Comparison of ENCODE assay signal across 8 mouse cellular contexts in the genomic region with DNA sequence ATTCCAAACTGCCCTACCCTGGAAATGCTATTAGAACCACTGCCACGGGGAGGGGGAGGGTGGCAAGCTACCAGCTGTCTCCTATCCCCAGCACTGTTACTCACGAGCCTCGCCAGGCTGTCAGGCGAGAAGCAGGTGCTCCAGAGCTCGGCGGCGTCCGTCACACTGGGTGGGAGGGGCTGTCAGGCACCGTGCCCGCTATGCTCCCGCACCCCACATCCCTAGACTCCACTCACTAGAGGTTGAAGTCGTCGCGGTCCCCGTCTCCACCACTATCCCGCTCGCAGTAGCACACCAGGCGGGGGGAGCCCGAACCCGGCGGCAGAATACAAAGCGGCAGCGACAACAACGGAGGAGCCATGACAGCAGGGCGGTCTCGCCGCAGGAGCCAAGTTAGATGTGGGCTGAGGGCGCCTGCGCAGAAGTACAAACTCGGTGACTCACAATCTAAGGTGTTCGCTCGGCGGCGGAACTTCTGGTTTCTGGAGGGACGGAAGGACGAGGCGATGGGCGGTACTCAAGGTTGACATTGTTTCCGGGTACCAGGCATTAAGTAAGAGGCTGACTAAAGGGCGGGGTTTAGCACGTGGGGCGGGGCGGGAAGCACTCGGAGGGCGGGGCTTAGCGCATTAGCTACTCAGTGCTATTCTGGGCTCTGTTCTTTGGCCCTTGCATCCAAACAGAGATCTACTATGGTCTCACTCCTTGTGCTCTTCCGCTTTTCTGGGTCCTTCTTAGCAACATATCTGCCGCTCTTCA. TPM values are rescaled to one million over a fixed set of nuclear protein-coding genes. Genes with fewer than 3 reads are reported as not detected.
DNase-seq lines count a peak whose midpoint lies in the region; ATAC-seq and TF ChIP-seq lines count a peak whose summit lies in the region.

A gene (minus strand): TSS at position 544 of the 759 bp plus-strand sequence.

- no peaks in the 10 kb centered on the region for H3K27me3 ChIP-seq in embryonic facial prominence, embryonic 13.5 days
- H3K27me3 ChIP-seq in kidney, adult 2 months (replicated peaks; ENCODE audit: control insufficient read depth, insufficient read depth, low read length), result no peaks in the 10 kb centered on the region
- H3K27me3 ChIP-seq in limb, embryonic 12.5 days, result no peaks in the 10 kb centered on the region
- H3K27me3 ChIP-seq in midbrain, embryonic 15.5 days (replicated peaks), result no peaks in the 10 kb centered on the region
- no peaks in the 10 kb centered on the region for H3K27me3 ChIP-seq in spleen, adult 2 months (ENCODE audit: control insufficient read depth, insufficient read depth, low read length)

- H3K9me3 ChIP-seq in embryonic facial prominence, embryonic 13.5 days, result no peaks in the 10 kb centered on the region
- no peaks in the 10 kb centered on the region for H3K9me3 ChIP-seq in limb, embryonic 12.5 days
- no peaks in the 10 kb centered on the region for H3K9me3 ChIP-seq in midbrain, embryonic 15.5 days

- peak; percentile 94 for DNase-seq in 3134 (ENCODE audit: extremely low read depth, insufficient read length, low spot score)
- DNase-seq in adrenal gland, postnatal 36 days, result peak; percentile 93
- peak; percentile 93 to 97 for DNase-seq in heart, adult 18-20 months
- DNase-seq in kidney, adult 2 months, result peak; percentile 98
- DNase-seq in spleen, adult 2 months (ENCODE audit: low read depth in 1 of 2, low spot score in 2 of 2), result peak; percentile 95 to 99

- peak within 1 kb of the TSS; percentile 85 for H3K27ac ChIP-seq in embryonic facial prominence, embryonic 13.5 days
- H3K27ac ChIP-seq in kidney, adult 2 months (ENCODE audit: insufficient read depth, low read depth, low read length), result peak within 1 kb of the TSS; percentile 93
- H3K27ac ChIP-seq in limb, embryonic 12.5 days, result peak within 1 kb of the TSS; percentile 86
- H3K27ac ChIP-seq in midbrain, embryonic 15.5 days, result peak within 1 kb of the TSS; percentile 97
- peak within 1 kb of the TSS; percentile 95 for H3K27ac ChIP-seq in spleen, adult 2 months (ENCODE audit: insufficient read depth, low read length)

- peaks cover 22% of the 10 kb centered on the region for H3K4me1 ChIP-seq in embryonic facial prominence, embryonic 13.5 days
- peaks cover 11% of the 10 kb centered on the region for H3K4me1 ChIP-seq in kidney, adult 2 months (ENCODE audit: control insufficient read depth, insufficient read depth, low read length)
- peaks cover 23% of the 10 kb centered on the region for H3K4me1 ChIP-seq in limb, embryonic 12.5 days (replicated peaks)
- peaks cover 26% of the 10 kb centered on the region for H3K4me1 ChIP-seq in midbrain, embryonic 15.5 days
- peaks cover 25% of the 10 kb centered on the region; the same call in 1 of the 2 replicates for H3K4me1 ChIP-seq in spleen, adult 2 months (ENCODE audit: control insufficient read depth, insufficient read depth, insufficient read length)

- peak within 1 kb of the TSS; percentile 72 for H3K4me3 ChIP-seq in embryonic facial prominence, embryonic 13.5 days
- H3K4me3 ChIP-seq in kidney, adult 2 months (ENCODE audit: insufficient read depth, low read depth, low read length), result peak within 1 kb of the TSS; percentile 71
- peak within 1 kb of the TSS; percentile 75 for H3K4me3 ChIP-seq in limb, embryonic 12.5 days (replicated peaks)
- H3K4me3 ChIP-seq in midbrain, embryonic 15.5 days, result peak within 1 kb of the TSS; percentile 90
- H3K4me3 ChIP-seq in spleen, adult 2 months (ENCODE audit: extremely low read depth, insufficient read depth, insufficient read length), result peak within 1 kb of the TSS; percentile 87

- WGBS in embryonic facial prominence, embryonic 13.5 days, result under 1% methylated on average over 48 of the region's 48 CpGs
- WGBS in kidney, adult 2 months, result 1% methylated on average over 48 of the region's 48 CpGs
- WGBS in limb, embryonic 12.5 days, result 1% methylated on average over 48 of the region's 48 CpGs
- under 1% methylated on average over 48 of the region's 48 CpGs for WGBS in midbrain, embryonic 15.5 days
- under 1% methylated on average over 48 of the region's 48 CpGs for WGBS in spleen, adult 2 months

- ATAC-seq in embryonic facial prominence, embryonic 13.5 days (ENCODE audit: insufficient number of reproducible peaks, insufficient read depth, low FRiP score, low TSS enrichment, low read depth), result peak; percentile 89
- peak; percentile 83 for ATAC-seq in limb, embryonic 12.5 days (ENCODE audit: insufficient number of reproducible peaks, insufficient read depth, low FRiP score, low TSS enrichment, low read depth)
- ATAC-seq in midbrain, embryonic 15.5 days (replicated peaks), result peak; percentile 88

- no peak for TF ChIP-seq CTCF in kidney, adult 2 months (conservative IDR thresholded peaks at IDR 0.05; ENCODE audit: insufficient read depth, insufficient read length, low read depth, low read length)
- no peak for TF ChIP-seq CTCF in spleen, adult 2 months (IDR thresholded peaks at IDR 0.05; ENCODE audit: extremely low read depth, insufficient read depth, insufficient read length, insufficient replicate concordance)

- peak; percentile 59 for TF ChIP-seq POLR2A in kidney, adult 2 months (IDR thresholded peaks at IDR 0.05; ENCODE audit: low read depth, low read length)
- TF ChIP-seq POLR2A in spleen, adult 2 months (IDR thresholded peaks at IDR 0.05; ENCODE audit: low read depth, low read length), result peak; percentile 48

- H3K4me2 ChIP-seq in embryonic facial prominence, embryonic 13.5 days, result peak within 1 kb of the TSS; percentile 87
- peak within 1 kb of the TSS; percentile 82 for H3K4me2 ChIP-seq in limb, embryonic 12.5 days
- peak within 1 kb of the TSS; percentile 89 for H3K4me2 ChIP-seq in midbrain, embryonic 15.5 days

- H3K36me3 ChIP-seq in embryonic facial prominence, embryonic 13.5 days, result peaks cover 24% of the 10 kb centered on the region
- H3K36me3 ChIP-seq in kidney, adult 2 months (ENCODE audit: control insufficient read depth, insufficient read depth, low read length), result no peaks in the 10 kb centered on the region
- peaks cover 11% of the 10 kb centered on the region for H3K36me3 ChIP-seq in limb, embryonic 12.5 days
- peaks cover 6% of the 10 kb centered on the region for H3K36me3 ChIP-seq in midbrain, embryonic 15.5 days (replicated peaks)
- H3K36me3 ChIP-seq in spleen, adult 2 months (ENCODE audit: control insufficient read depth, insufficient read depth, low read length), result peaks cover 6% of the 10 kb centered on the region

- peak within 1 kb of the TSS; percentile 81 for H3K9ac ChIP-seq in embryonic facial prominence, embryonic 13.5 days
- H3K9ac ChIP-seq in limb, embryonic 12.5 days (replicated peaks), result peak within 1 kb of the TSS; percentile 64
- peak within 1 kb of the TSS; percentile 83 for H3K9ac ChIP-seq in midbrain, embryonic 15.5 days

RNA-seq across cellular contexts. Expression of the gene that starts here (rescaled TPM):
- 10 to 100 TPM; 32.3 to 34.2 TPM for total RNA-seq in adrenal gland, postnatal 36 days (2021)
- polyA plus RNA-seq in embryonic facial prominence, embryonic 13.5 days (2015; fragmentation: Nextera tagmentation; extraction: Ambion mirVana), result 29.4 and 35.9 TPM in 2 replicates
- total RNA-seq in heart, adult 18-20 months (2021), result 10 to 100 TPM; 22.6 to 28.7 TPM
- 49.0 and 53.2 TPM in 2 replicates for polyA plus RNA-seq in kidney, adult 2 months (2012; rRNA removed)
- polyA plus RNA-seq in limb, embryonic 12.5 days (2016; fragmentation: Nextera tagmentation; extraction: Ambion mirVana), result 23.2 and 23.6 TPM in 2 replicates
- polyA plus RNA-seq in midbrain, embryonic 15.5 days (2015; fragmentation: Nextera tagmentation; extraction: Ambion mirVana), result 119 and 128 TPM in 2 replicates
- polyA plus RNA-seq in spleen, adult 2 months (2012; rRNA removed), result 68.7 and 86.4 TPM in 2 replicates

Comparison
In these comparisons a context has a peak if more than half of its experiments do, and no peak if none do; other contexts are left out.
1. Peak in every context shown above with its lines: DNase-seq, ATAC-seq, H3K4me3 ChIP-seq and H3K27ac ChIP-seq.